Mouse (Mus musculus): ENCODE results near the gene Zfp28. TPM values are rescaled to one million over a fixed set of nuclear protein-coding genes. Genes with fewer than 3 reads are reported as not detected.

The Zfp28 gene
- polyA plus RNA-seq (2021), result 7.6 TPM

- POLR2A ChIA-PET, result no interaction called here
- in situ Hi-C loops (cut with MboI; ENCODE audit: low pct_unique_long_range_greater_than_20kb), result no loop called here
- peak; percentile 97 for ATAC-seq
- CTCF ChIA-PET, result no interaction called here
- DNase-seq (ENCODE audit: low read depth, low spot score), result peak; percentile 77
- no peaks in the 10 kb centered on the region for H3K27me3 ChIP-seq
- no peak for TF ChIP-seq CTCF (IDR thresholded peaks at IDR 0.05)
These were observed at the start of gene Zfp28 for GRCm38 (mm10) chr7:6383044-6383455. TSS of gene Zfp28 (plus strand) at chr7:6383295.

DNA sequence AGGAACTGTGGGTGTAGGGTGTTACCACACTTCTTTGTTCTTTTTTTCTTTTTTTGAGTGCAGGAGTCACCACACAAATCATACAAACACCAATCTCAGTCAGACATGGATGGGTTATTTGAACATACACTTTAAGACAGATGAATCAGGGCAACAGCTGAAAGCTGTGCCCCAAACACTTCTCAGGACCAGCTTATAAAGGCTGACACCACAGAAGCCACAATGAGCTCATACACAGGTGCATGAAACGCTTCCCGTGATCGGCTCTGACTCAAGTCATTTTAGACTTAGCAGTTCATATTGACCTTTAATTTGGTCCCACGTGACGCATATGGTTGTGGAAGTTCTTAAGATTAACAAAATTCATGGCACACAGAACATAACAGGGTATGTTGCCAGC, 43.2 kb upstream of the Zfp28 start:
- ChIA-PET CTCF (no interaction called here), POLR2A (no interaction called here)
- in situ Hi-C loops (cut with MboI; ENCODE audit: low pct_unique_long_range_greater_than_20kb), result no loop called here
- DNase-seq (ENCODE audit: low read depth, low spot score), result no peak
- no peak for ATAC-seq
- TF ChIP-seq CTCF (IDR thresholded peaks at IDR 0.05), result no peak
- peaks cover 37% of the 10 kb centered on the region for H3K27me3 ChIP-seq

- ChIA-PET POLR2A (interaction anchor here (0.6 to 0.7 kb wide), 2 partner anchors 33 to 96 kb away, joined by 3 to 5 read pairs; no protein-coding TSS in a partner anchor), CTCF (interaction anchor here (1.8 kb wide), 1 partner anchor 16 kb away, joined by 8 read pairs; no protein-coding TSS in a partner anchor)
- H3K27me3 ChIP-seq, result peaks cover 26% of the 10 kb centered on the region
- DNase-seq (ENCODE audit: low read depth, low spot score) (no peak), ATAC-seq (peak; percentile 93)
- no peak for TF ChIP-seq CTCF (IDR thresholded peaks at IDR 0.05)
- in situ Hi-C loops (cut with MboI; ENCODE audit: low pct_unique_long_range_greater_than_20kb), result no loop called here
These were observed 39.5 kb upstream of the Zfp28 start, which contains the start of gene Gm3854 for GRCm38 (mm10) chr7:6343501-6344071. TSS of gene Gm3854 (plus strand) at chr7:6343759.

DNA sequence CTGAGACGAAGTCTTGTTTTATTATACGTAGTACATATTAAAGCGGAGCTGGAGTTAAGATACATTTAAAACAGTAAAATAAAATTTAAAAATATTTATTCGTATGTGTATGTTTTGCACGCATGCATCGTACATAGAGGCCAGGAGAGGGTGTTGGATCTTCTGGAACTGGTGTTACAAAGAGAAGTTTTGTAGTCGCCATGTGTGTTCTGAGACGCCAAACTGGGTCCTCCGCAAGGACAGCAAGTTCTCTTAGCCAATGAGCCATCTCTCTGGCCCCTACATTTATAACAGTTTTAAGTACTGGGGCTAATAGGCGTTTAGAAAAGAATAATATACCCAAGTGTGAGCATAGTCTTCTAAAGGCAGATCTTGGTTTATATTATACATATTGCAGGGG, 39.0 kb upstream of the Zfp28 start:
- in situ Hi-C loops (cut with MboI; ENCODE audit: low pct_unique_long_range_greater_than_20kb), result no loop called here
- TF ChIP-seq CTCF (IDR thresholded peaks at IDR 0.05), result no peak
- POLR2A ChIA-PET, result no interaction called here
- CTCF ChIA-PET, result interaction anchor here (1.8 kb wide), 1 partner anchor 16 kb away, joined by 8 read pairs; no protein-coding TSS in a partner anchor
- peaks cover 26% of the 10 kb centered on the region for H3K27me3 ChIP-seq
- DNase-seq (ENCODE audit: low read depth, low spot score) (no peak), ATAC-seq (no peak)

GRCm38 (mm10) chr7:6358121-6358520, 25.0 kb upstream of the Zfp28 start:
- DNase-seq (ENCODE audit: low read depth, low spot score) (no peak), ATAC-seq (no peak)
- ChIA-PET POLR2A (no interaction called here), CTCF (interaction anchor here (1.4 to 3.3 kb wide), 3 partner anchors 11 to 370 kb away, joined by 3 to 17 read pairs (median 3); no protein-coding TSS in a partner anchor)
- no peak for TF ChIP-seq CTCF (IDR thresholded peaks at IDR 0.05)
- in situ Hi-C loops (cut with MboI; ENCODE audit: low pct_unique_long_range_greater_than_20kb), result loop anchor here (5.0 kb wide), 2 partner anchors 74 to 169 kb away; no protein-coding TSS in a partner anchor
- H3K27me3 ChIP-seq, result peaks cover 9% of the 10 kb centered on the region

DNA sequence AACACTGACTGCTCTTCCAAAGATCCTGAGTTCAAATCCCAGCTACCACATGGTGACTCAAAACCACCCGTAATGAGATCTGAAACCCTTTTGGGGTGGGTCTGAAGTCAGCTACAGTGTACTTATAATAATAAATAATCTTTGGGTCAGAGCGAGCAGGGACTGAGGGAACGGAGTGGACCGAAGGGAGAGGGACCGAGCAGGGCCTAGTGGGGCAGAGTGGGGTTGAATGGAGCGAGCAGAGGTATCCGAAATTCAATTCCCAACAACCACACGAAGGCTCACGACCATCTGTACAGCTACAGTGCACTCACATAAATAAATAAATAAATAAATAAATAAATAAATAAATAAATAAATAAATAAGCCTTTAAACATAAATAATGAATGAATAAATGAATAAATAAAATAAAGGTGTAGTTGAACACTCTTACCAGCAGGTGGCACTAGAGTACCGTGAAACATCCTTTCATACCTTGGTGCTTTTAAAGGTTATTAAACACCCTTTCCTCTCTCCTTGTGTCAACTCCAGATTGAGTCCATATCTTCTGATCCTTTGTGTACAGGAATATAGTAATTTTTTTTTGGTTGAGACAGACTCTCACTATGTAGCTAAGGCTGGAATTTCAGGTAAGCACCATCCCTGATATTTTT, 24.0 kb upstream of the Zfp28 start:
- POLR2A ChIA-PET, result no interaction called here
- ATAC-seq (no peak), DNase-seq (ENCODE audit: low read depth, low spot score) (no peak)
- CTCF ChIA-PET, result interaction anchor here (0.7 to 3.3 kb wide), 10 partner anchors 12 to 369 kb away, joined by 3 to 17 read pairs (median 3); partner anchors contain the start of gene Gm3854
- TF ChIP-seq CTCF (IDR thresholded peaks at IDR 0.05), result peak; percentile 43
- H3K27me3 ChIP-seq, result peaks cover 9% of the 10 kb centered on the region
- in situ Hi-C loops (cut with MboI; ENCODE audit: low pct_unique_long_range_greater_than_20kb), result loop anchor here (5.0 kb wide), 2 partner anchors 73 to 168 kb away; no protein-coding TSS in a partner anchor

DNA sequence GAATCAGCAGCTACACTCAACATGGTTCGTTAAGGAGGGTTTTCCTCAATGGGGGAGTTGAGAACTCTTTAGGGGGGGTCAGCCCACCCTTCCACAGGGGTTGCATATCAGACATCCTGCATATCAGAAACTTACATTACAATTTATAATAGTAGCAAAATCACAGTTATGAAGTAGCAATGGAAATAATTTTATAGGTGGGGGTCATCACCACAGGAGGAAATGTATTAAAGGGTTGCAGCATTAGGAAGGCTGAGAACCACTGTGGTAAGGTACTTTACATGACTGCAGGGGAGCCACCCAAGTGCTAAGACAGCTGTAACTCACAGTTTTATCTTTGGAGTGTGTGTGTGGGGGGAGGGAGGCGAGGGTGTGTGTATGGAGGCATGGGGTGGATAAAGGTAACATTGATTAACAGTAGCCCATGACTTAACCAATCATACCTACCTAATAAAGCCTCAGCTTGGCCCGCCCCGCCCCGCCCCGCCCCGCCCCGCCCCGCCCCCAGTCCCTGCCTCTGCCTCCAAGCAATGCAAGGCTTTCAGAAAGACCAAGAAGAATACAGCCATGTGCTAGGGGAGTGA, 22.5 kb upstream of the Zfp28 start:
- in situ Hi-C loops (cut with MboI; ENCODE audit: low pct_unique_long_range_greater_than_20kb), result loop anchor here (5.0 kb wide), 2 partner anchors 367 to 557 kb away; no protein-coding TSS in a partner anchor
- no peak for TF ChIP-seq CTCF (IDR thresholded peaks at IDR 0.05)
- DNase-seq (ENCODE audit: low read depth, low spot score) (no peak), ATAC-seq (no peak)
- CTCF ChIA-PET, result interaction anchor here (1.4 to 3.3 kb wide), 4 partner anchors 17 to 368 kb away, joined by 3 to 17 read pairs (median 6); partner anchors contain the start of gene Gm3854
- POLR2A ChIA-PET, result interaction anchor here (0.7 kb wide), 1 partner anchor 49 kb away, joined by 3 read pairs; the partner anchor contains the start of gene Gm20715
- peaks cover 8% of the 10 kb centered on the region for H3K27me3 ChIP-seq

DNA sequence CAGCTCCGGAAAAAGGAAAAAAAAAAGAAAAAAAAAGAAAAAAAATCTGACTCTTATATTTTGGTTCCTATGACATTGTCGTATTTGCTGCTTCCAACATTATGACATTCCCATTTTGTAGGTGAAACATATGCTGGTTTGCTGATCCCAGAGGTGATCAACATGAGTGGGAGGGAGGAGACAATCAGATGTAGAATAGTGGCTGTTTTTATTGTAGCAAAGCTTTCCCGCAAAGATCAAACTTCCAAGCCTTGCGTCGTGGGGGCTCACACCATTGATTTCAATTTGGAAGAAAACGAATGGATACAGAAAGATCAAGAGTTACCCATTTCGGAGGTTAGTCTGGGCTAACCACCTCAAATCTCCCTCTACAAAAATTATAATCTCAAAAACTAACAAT, 21.3 kb upstream of the Zfp28 start:
- TF ChIP-seq CTCF (IDR thresholded peaks at IDR 0.05), result no peak
- POLR2A ChIA-PET, result interaction anchor here (0.6 kb wide), 1 partner anchor 14 kb away, joined by 5 read pairs; no protein-coding TSS in a partner anchor
- in situ Hi-C loops (cut with MboI; ENCODE audit: low pct_unique_long_range_greater_than_20kb), result loop anchor here (5.0 kb wide), 2 partner anchors 366 to 556 kb away; no protein-coding TSS in a partner anchor
- ATAC-seq (no peak), DNase-seq (ENCODE audit: low read depth, low spot score) (no peak)
- CTCF ChIA-PET, result interaction anchor here (1.4 to 3.3 kb wide), 2 partner anchors 73 to 367 kb away, joined by 3 to 17 read pairs; no protein-coding TSS in a partner anchor
- no peaks in the 10 kb centered on the region for H3K27me3 ChIP-seq

DNA sequence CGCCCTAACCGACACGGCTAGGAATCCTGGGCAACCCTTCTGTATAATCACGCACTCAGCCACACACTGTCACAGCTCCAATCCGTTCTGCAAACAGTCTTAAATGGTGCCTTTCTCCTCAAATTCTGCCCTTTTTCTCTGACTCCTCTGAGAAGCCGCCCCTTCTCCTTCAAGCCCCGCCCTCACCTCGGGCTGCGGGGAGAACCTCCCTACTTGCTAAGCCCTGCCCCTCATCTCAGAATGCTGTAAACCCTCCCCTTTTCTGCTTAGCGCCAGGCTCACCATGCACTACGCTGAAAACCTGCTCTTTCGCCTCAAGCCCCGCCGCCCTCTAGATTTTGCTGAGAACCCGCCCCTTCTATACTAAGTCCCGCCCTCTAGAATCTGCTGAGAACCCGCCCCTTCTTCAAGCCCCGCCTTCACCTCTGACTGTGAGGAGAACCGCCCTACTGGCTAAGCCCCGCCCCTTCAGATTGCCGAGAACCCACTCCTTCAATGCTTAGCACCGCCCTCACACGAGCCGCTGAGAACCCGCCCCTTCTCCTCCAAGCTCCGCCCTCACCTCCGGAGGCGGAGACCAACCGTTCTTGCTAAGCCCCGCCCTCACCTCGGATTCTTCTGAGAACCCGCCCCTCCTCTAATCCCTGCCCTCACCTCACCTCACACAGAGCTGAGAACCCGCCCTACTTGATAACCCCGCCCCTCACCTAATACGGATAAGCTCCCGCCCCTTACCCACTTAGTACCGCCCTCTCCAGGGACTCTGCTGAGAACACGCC, 20.6 kb upstream of the Zfp28 start:
- TF ChIP-seq CTCF (IDR thresholded peaks at IDR 0.05), result no peak
- CTCF ChIA-PET, result interaction anchor here (0.9 to 1.8 kb wide), 3 partner anchors 12 to 73 kb away, joined by 3 to 4 read pairs (median 4); no protein-coding TSS in a partner anchor
- no peaks in the 10 kb centered on the region for H3K27me3 ChIP-seq
- DNase-seq (ENCODE audit: low read depth, low spot score) (peak; percentile 95), ATAC-seq (peak; percentile 97)
- in situ Hi-C loops (cut with MboI; ENCODE audit: low pct_unique_long_range_greater_than_20kb), result loop anchor here (5.0 kb wide), 2 partner anchors 365 to 555 kb away; no protein-coding TSS in a partner anchor
- POLR2A ChIA-PET, result interaction anchor here (0.6 kb wide), 1 partner anchor 15 kb away, joined by 5 read pairs; no protein-coding TSS in a partner anchor

Data from Patski (cell line).